Mouse (Mus musculus): ENCODE results near the gene Gm4131. TPM values are rescaled to one million over a fixed set of nuclear protein-coding genes. Genes with fewer than 3 reads are reported as not detected.
A peak's percentile ranks its signal among the peaks of the same experiment; 100 is the strongest.
"Not testable (repeated sequence)": the region's sequence is repeated elsewhere in the genome, so short reads cannot be mapped to it uniquely, and the experiment has no call there.

Gm4131 gene
- polyA plus RNA-seq (2016; fragmentation: Nextera tagmentation; extraction: Ambion mirVana), result 0.10 and 0.16 TPM in 2 replicates

- not testable (repeated sequence) for H3K4me1 ChIP-seq; H3K9me3 ChIP-seq (replicated peaks); H3K36me3 ChIP-seq; H3K4me3 ChIP-seq; H3K27me3 ChIP-seq (ENCODE audit: low read depth, poor library complexity, severe bottlenecking); H3K27ac ChIP-seq (replicated peaks); DNase-seq (ENCODE audit: low spot score)
- 81% methylated on average over 9 of the region's 9 CpGs for WGBS
Measured at GRCm38 (mm10) chr14:62566821-62567220, at the start of gene Gm4131. Gm4131 (minus strand) TSS chr14:62566921.

GRCm38 (mm10) chr14:62609904-62610303 is 43.2 kb upstream of the Gm4131 start:
- Histone ChIP-seq H3K9me3 (replicated peaks) (no peaks in the 10 kb centered on the region), H3K27ac (replicated peaks) (no peak overlapping the region), H3K4me1 (no peaks in the 10 kb centered on the region), H3K27me3 (ENCODE audit: low read depth, poor library complexity, severe bottlenecking) (no peaks in the 10 kb centered on the region), H3K36me3 (peaks cover 3% of the 10 kb centered on the region; the same call in 1 of the 2 replicates), H3K4me3 (no peak overlapping the region)
- 89% methylated on average over 3 of the region's 3 CpGs for WGBS
- DNase-seq (ENCODE audit: low spot score), result no peak

GRCm38 (mm10) chr14:62607791-62608196 is 41.1 kb upstream of the Gm4131 start:
- no peak for DNase-seq (ENCODE audit: low spot score)
- Histone ChIP-seq H3K4me1 (peaks cover under 1% of the 10 kb centered on the region; the same call in 1 of the 2 replicates), H3K9me3 (replicated peaks) (no peaks in the 10 kb centered on the region)

GRCm38 (mm10) chr14:62602869-62603268 is 36.1 kb upstream of the Gm4131 start:
- peaks cover 3% of the 10 kb centered on the region; the same call in 1 of the 2 replicates for H3K36me3 ChIP-seq
- no peaks in the 10 kb centered on the region for H3K9me3 ChIP-seq (replicated peaks)
- no peaks in the 10 kb centered on the region for H3K27me3 ChIP-seq (ENCODE audit: low read depth, poor library complexity, severe bottlenecking)
- peaks cover 17% of the 10 kb centered on the region for H3K4me1 ChIP-seq
- no peak for DNase-seq (ENCODE audit: low spot score)
- WGBS, result 91% methylated on average over 1 of the region's 1 CpGs
- H3K4me3 ChIP-seq, result no peak overlapping the region
- 0 out of 2 replicates have a peak overlapping the region, but pooled peaks have one; percentile 18 for H3K27ac ChIP-seq (replicated peaks)

More at GRCm38 (mm10) chr14:62607791-62608196, 41.1 kb upstream of the Gm4131 start:
- Histone ChIP-seq H3K36me3 (peaks cover 3% of the 10 kb centered on the region; the same call in 1 of the 2 replicates), H3K27ac (replicated peaks) (no peak overlapping the region), H3K4me3 (no peak overlapping the region), H3K27me3 (ENCODE audit: low read depth, poor library complexity, severe bottlenecking) (no peaks in the 10 kb centered on the region)
- 84% methylated on average over 8 of the region's 8 CpGs for WGBS

GRCm38 (mm10) chr14:62602271-62602670 is 35.5 kb upstream of the Gm4131 start:
- no peak overlapping the region for H3K4me3 ChIP-seq
- WGBS, result 74% methylated on average over 1 of the region's 1 CpGs
- no peak for DNase-seq (ENCODE audit: low spot score)
- H3K27ac ChIP-seq (replicated peaks), result peak overlapping the region; percentile 18; the same call in 1 of the 2 replicates
- no peaks in the 10 kb centered on the region for H3K27me3 ChIP-seq (ENCODE audit: low read depth, poor library complexity, severe bottlenecking)
- peaks cover 3% of the 10 kb centered on the region; the same call in 1 of the 2 replicates for H3K36me3 ChIP-seq
- no peaks in the 10 kb centered on the region for H3K9me3 ChIP-seq (replicated peaks)
- peaks cover 17% of the 10 kb centered on the region for H3K4me1 ChIP-seq

- Histone ChIP-seq H3K36me3 (no peaks in the 10 kb centered on the region), H3K27ac (replicated peaks) (0 out of 2 replicates have a peak overlapping the region, but pooled peaks have one; percentile 9), H3K9me3 (replicated peaks) (no peaks in the 10 kb centered on the region), H3K27me3 (ENCODE audit: low read depth, poor library complexity, severe bottlenecking) (no peaks in the 10 kb centered on the region), H3K4me3 (no peak overlapping the region), H3K4me1 (peaks cover 17% of the 10 kb centered on the region)
- WGBS, result 75% methylated on average over 6 of the region's 6 CpGs
- no peak for DNase-seq (ENCODE audit: low spot score)
Measured at GRCm38 (mm10) chr14:62600109-62600522, 33.4 kb upstream of the Gm4131 start.

GRCm38 (mm10) chr14:62585338-62585737 is 18.6 kb upstream of the Gm4131 start:
- H3K36me3 ChIP-seq, result no peaks in the 10 kb centered on the region
- H3K27ac ChIP-seq (replicated peaks), result peak overlapping the region; percentile 81
- 37% methylated on average over 3 of the region's 3 CpGs for WGBS
- peaks cover 55% of the 10 kb centered on the region for H3K4me1 ChIP-seq
- H3K27me3 ChIP-seq (ENCODE audit: low read depth, poor library complexity, severe bottlenecking), result no peaks in the 10 kb centered on the region
- DNase-seq (ENCODE audit: low spot score), result no peak
- no peaks in the 10 kb centered on the region for H3K9me3 ChIP-seq (replicated peaks)
- no peak overlapping the region for H3K4me3 ChIP-seq

- DNase-seq (ENCODE audit: low spot score), result no peak
- Histone ChIP-seq H3K27me3 (ENCODE audit: low read depth, poor library complexity, severe bottlenecking) (no peaks in the 10 kb centered on the region), H3K36me3 (no peaks in the 10 kb centered on the region), H3K4me1 (peaks cover 60% of the 10 kb centered on the region), H3K27ac (replicated peaks) (peak overlapping the region; percentile 81), H3K4me3 (no peak overlapping the region), H3K9me3 (replicated peaks) (no peaks in the 10 kb centered on the region)
Measured at GRCm38 (mm10) chr14:62584637-62585036, 17.9 kb upstream of the Gm4131 start.

GRCm38 (mm10) chr14:62581768-62582167 is 15.0 kb upstream of the Gm4131 start:
- H3K4me3 ChIP-seq, result no peak overlapping the region
- H3K4me1 ChIP-seq, result peaks cover 60% of the 10 kb centered on the region
- no peaks in the 10 kb centered on the region for H3K9me3 ChIP-seq (replicated peaks)
- 37% methylated on average over 9 of the region's 9 CpGs for WGBS
- H3K27ac ChIP-seq (replicated peaks), result peak overlapping the region; percentile 81
- no peak for DNase-seq (ENCODE audit: low spot score)
- no peaks in the 10 kb centered on the region for H3K36me3 ChIP-seq
- no peaks in the 10 kb centered on the region for H3K27me3 ChIP-seq (ENCODE audit: low read depth, poor library complexity, severe bottlenecking)

- Histone ChIP-seq H3K9me3 (replicated peaks) (no peaks in the 10 kb centered on the region), H3K27me3 (ENCODE audit: low read depth, poor library complexity, severe bottlenecking) (no peaks in the 10 kb centered on the region), H3K36me3 (no peaks in the 10 kb centered on the region), H3K4me3 (no peak overlapping the region), H3K4me1 (peaks cover 58% of the 10 kb centered on the region), H3K27ac (replicated peaks) (peak overlapping the region; percentile 81; the same call in 1 of the 2 replicates)
- WGBS, result 80% methylated on average over 3 of the region's 3 CpGs
- DNase-seq (ENCODE audit: low spot score), result no peak
Measured at GRCm38 (mm10) chr14:62580945-62581344, 14.2 kb upstream of the Gm4131 start.

- Histone ChIP-seq H3K27ac (replicated peaks) (no peak overlapping the region), H3K4me3 (no peak overlapping the region), H3K36me3 (no peaks in the 10 kb centered on the region), H3K27me3 (ENCODE audit: low read depth, poor library complexity, severe bottlenecking) (no peaks in the 10 kb centered on the region), H3K4me1 (peaks cover 18% of the 10 kb centered on the region), H3K9me3 (replicated peaks) (no peaks in the 10 kb centered on the region)
- WGBS, result 63% methylated on average over 8 of the region's 8 CpGs
- DNase-seq (ENCODE audit: low spot score), result no peak
Measured at GRCm38 (mm10) chr14:62575862-62576261, 9.1 kb upstream of the Gm4131 start.

- H3K9me3 ChIP-seq (replicated peaks), result no peaks in the 10 kb centered on the region
- no peaks in the 10 kb centered on the region for H3K27me3 ChIP-seq (ENCODE audit: low read depth, poor library complexity, severe bottlenecking)
- H3K36me3 ChIP-seq, result no peaks in the 10 kb centered on the region
- peaks cover 12% of the 10 kb centered on the region for H3K4me1 ChIP-seq
- no peak for DNase-seq (ENCODE audit: low spot score)
- H3K4me3 ChIP-seq, result no peak overlapping the region
- no peak overlapping the region for H3K27ac ChIP-seq (replicated peaks)
- 82% methylated on average over 6 of the region's 6 CpGs for WGBS
Measured at GRCm38 (mm10) chr14:62574906-62575305, 8.2 kb upstream of the Gm4131 start.

GRCm38 (mm10) chr14:62573454-62573853 is 6.7 kb upstream of the Gm4131 start:
- no peaks in the 10 kb centered on the region for H3K9me3 ChIP-seq (replicated peaks)
- no peaks in the 10 kb centered on the region for H3K27me3 ChIP-seq (ENCODE audit: low read depth, poor library complexity, severe bottlenecking)
- H3K36me3 ChIP-seq, result no peaks in the 10 kb centered on the region
- H3K4me1 ChIP-seq, result peaks cover 11% of the 10 kb centered on the region
- no peak for DNase-seq (ENCODE audit: low spot score)
- 0% methylated on average over 2 of the region's 3 CpGs for WGBS
- 0 out of 2 replicates have a peak overlapping the region, but pooled peaks have one; percentile 49 for H3K27ac ChIP-seq (replicated peaks)
- H3K4me3 ChIP-seq, result peak overlapping the region; percentile 7; the same call in 1 of the 2 replicates

All from midbrain, embryonic 10.5 days (tissue).